Mouse (Mus musculus): ENCODE measurements around the gene Map2.

DNA sequence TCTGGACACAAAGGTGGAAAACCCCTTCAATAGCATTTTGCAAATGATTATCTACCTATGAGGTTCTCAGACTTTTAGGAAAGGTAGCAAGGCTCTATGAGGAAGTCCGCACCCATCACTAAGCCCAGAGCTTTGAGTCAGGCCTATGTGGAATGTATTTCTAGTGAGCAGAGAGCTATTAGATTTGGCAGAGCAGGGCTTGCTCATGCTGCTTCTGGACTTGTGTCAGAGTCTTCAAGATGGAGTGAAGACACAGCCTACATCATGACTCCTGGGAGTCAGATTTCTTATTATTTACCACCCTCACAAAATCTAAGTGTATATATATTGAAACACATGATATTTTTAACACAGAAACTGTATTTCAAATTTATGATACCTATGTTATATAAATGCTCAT lies 17.3 kb downstream of the Map2 start:
- TF ChIP-seq CTCF (conservative IDR thresholded peaks at IDR 0.05; ENCODE audit: insufficient read depth, insufficient read length, low read depth, low read length) (no peak), POLR2A (IDR thresholded peaks at IDR 0.05; ENCODE audit: low read depth, low read length) (no peak)

Measured in kidney, adult 2 months (tissue).